Mouse (Mus musculus) lung, adult 2 months (tissue): ENCODE data around the gene Il20ra.

Experiments
- CTCF ChIP-seq: fragments of 200-500 bp; IDR thresholded peaks from 2 replicates; pipeline ENCODE4 v1.5.1; 2011; ENCODE audit warnings: mild to moderate bottlenecking, low read length, control low read depth; ENCODE audit not compliant: insufficient read depth
- POLR2A ChIP-seq: fragments of 200-500 bp; IDR thresholded peaks from 2 replicates; pipeline ENCODE4 v1.6.1; 2011; ENCODE audit warnings: low read depth, mild to moderate bottlenecking, control low read depth, low read length, borderline replicate concordance; ENCODE audit errors: extremely low read depth

DNA sequence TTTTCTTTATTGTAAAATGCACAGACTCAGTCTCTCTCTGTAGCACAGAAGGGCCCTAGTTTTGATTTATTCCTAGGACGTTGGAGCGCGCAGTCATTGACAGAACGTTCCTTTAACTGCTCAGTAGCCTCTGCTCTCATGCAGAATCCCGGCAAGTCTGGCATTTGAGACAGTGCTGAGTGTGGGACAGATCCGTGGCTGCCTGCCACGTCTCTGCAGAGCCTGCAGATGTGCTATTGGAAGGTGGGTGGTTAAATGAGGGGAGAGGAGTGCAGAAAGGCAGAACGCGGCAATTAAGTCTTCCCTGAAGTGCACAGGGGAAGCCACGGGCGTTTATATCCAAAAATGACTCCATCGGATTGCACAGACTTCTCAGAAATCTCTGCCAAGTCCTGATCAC is 66.7 kb downstream of the Il20ra start:
- TF ChIP-seq POLR2A (no peak), CTCF (no peak)
